In genomic region chr11:110518648-110519047, GRCm38 (mm10) we compare ENCODE assay signal across 34 mouse cellular contexts.
"Had no signal": no experiment of that assay in that cellular context is flagged by ENCODE, and none has a peak within 500 bp of the region (broad histone marks: within the 10 kb centered on the region; RNA-seq: fewer than 3 reads in every experiment).

No protein-coding gene starts in this region.

- DNase-seq: heart, postnatal 10 days; heart, postnatal 14 days; heart, postnatal 4 days; kidney, adult 11 months; kidney, adult 18-20 months; kidney, adult 2 months; kidney, adult 8-10 months; kidney, adult 9 months; kidney, postnatal 10 days; kidney, postnatal 14 days; kidney, postnatal 25 days; kidney, postnatal 36 days; kidney, postnatal 4 days; layer of hippocampus, adult 9-11 months; layer of hippocampus, postnatal 36 days had no signal

- H3K4me3 ChIP-seq: heart, embryonic 10.5 days; heart, embryonic 12.5 days; heart, embryonic 13.5 days; heart, embryonic 15.5 days; hindbrain, embryonic 10.5 days; hindbrain, embryonic 12.5 days; hindbrain, embryonic 13.5 days; hindbrain, embryonic 15.5 days; intestine, embryonic 15.5 days; kidney, embryonic 15.5 days; layer of hippocampus, adult 2 months had no signal

- H3K4me1 ChIP-seq: heart, embryonic 10.5 days; heart, embryonic 12.5 days; heart, embryonic 13.5 days; heart, embryonic 15.5 days; hindbrain, embryonic 10.5 days; hindbrain, embryonic 12.5 days; hindbrain, embryonic 13.5 days; hindbrain, embryonic 15.5 days; intestine, embryonic 15.5 days; kidney, embryonic 15.5 days had no signal

- ATAC-seq: hindbrain, embryonic 16.5 days; hindbrain, postnatal 0 days; inflammation-experienced regulatory T-cells, adult 6 months; intestine, embryonic 15.5 days; intestine, embryonic 16.5 days; intestine, postnatal 0 days had no signal

- H3K4me2 ChIP-seq: heart, embryonic 11.5 days; heart, embryonic 12.5 days; heart, embryonic 13.5 days; heart, embryonic 15.5 days; hindbrain, embryonic 12.5 days; hindbrain, embryonic 13.5 days; hindbrain, embryonic 14.5 days; hindbrain, embryonic 15.5 days; intestine, embryonic 15.5 days; kidney, embryonic 15.5 days had no signal

- H3K27ac ChIP-seq: heart, embryonic 10.5 days; heart, embryonic 13.5 days; heart, embryonic 15.5 days; hindbrain, embryonic 10.5 days; hindbrain, embryonic 12.5 days; hindbrain, embryonic 13.5 days; hindbrain, embryonic 14.5 days; hindbrain, embryonic 15.5 days; hindbrain, postnatal 0 days; intestine, embryonic 15.5 days; kidney, embryonic 15.5 days; kidney, postnatal 0 days; layer of hippocampus, adult 2 months had no signal

- H3K9me3 ChIP-seq: heart, embryonic 10.5 days; heart, embryonic 15.5 days; hindbrain, embryonic 12.5 days; hindbrain, embryonic 13.5 days; hindbrain, embryonic 15.5 days; intestine, embryonic 15.5 days; kidney, embryonic 15.5 days had no signal

- H3K9ac ChIP-seq: heart, embryonic 12.5 days; heart, embryonic 13.5 days; heart, embryonic 15.5 days; hindbrain, embryonic 12.5 days; hindbrain, embryonic 13.5 days; hindbrain, embryonic 14.5 days; hindbrain, embryonic 15.5 days; intestine, embryonic 15.5 days; kidney, embryonic 15.5 days had no signal

- H3K27me3 ChIP-seq: heart, embryonic 12.5 days; heart, embryonic 13.5 days; heart, embryonic 15.5 days; hindbrain, embryonic 12.5 days; hindbrain, embryonic 13.5 days; hindbrain, embryonic 15.5 days; intestine, embryonic 15.5 days; kidney, embryonic 15.5 days had no signal
